Mouse (Mus musculus): ENCODE data around the gene Gjb5. TPM values are rescaled to one million over a fixed set of nuclear protein-coding genes. Genes with fewer than 3 reads are reported as not detected.
A peak's percentile ranks its signal among the peaks of the same experiment; 100 is the strongest.

The Gjb5 gene
- polyA plus RNA-seq, 1 experiment from 2014 or later: 0.66 TPM

DNA sequence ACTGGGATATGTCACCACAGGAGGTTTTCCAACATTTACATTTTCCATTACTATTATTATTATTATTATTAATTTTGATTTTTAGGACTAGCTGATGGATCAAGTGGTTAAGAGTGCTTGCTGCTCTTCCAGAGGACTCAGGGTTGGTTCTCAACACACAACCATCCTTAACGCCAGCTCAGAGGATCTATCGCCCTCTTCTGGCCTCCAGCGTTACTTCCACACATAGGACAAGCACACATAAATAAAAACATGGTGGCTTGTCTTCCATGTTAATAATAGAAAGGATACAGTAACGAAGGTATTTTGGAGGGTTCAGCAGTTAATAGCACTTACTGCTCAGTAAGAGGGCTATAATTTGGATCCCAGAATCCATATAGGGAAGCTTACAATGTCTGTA, 16.7 kb upstream of the Gjb5 start:
- no peak for DNase-seq (ENCODE audit: low spot score)
- Histone ChIP-seq H3K4me1 (replicated peaks; ENCODE audit: control insufficient read depth, insufficient read depth, low read length) (no peaks in the 10 kb centered on the region; the same call in 1 of the 2 replicates), H3K27me3 (ENCODE audit: control insufficient read depth, insufficient read depth, low read length) (no peaks in the 10 kb centered on the region), H3K9ac (ENCODE audit: low read depth, low read length) (no peak overlapping the region), H3K4me2 (replicated peaks; ENCODE audit: low read depth, low read length) (no peak overlapping the region), H3K4me3 (ENCODE audit: low read depth, low read length) (no peak overlapping the region), H3K36me3 (ENCODE audit: control insufficient read depth, insufficient read depth, low read length) (no peaks in the 10 kb centered on the region), H3K27ac (ENCODE audit: low read depth, low read length) (no peak overlapping the region), H3K9me3 (ENCODE audit: control insufficient read depth, low read length) (no peaks in the 10 kb centered on the region)
- 88% methylated on average over 4 of the region's 4 CpGs for WGBS
- no peak for ATAC-seq (ENCODE audit: low FRiP score)

DNA sequence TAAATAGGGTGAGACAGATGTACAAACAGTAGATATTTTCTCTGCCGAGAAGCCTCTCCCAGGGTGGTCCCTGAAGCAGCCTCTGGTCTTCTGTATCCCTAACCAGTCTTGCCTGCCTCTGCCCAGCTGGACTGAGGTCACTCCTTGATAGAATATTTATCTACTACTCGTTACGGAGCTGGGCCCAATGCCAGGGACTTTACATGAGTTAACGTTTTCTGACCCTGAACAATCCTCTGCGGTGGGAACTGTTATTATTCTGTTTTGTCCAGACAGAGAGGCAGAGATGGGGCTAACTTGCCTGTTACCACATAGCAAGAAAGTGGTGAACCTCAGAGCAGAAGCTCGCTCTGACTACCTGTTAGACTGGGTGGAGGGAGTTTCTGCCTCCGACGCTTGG, 15.5 kb upstream of the Gjb5 start:
- H3K9me3 ChIP-seq (ENCODE audit: control insufficient read depth, low read length): no peaks in the 10 kb centered on the region
- no peaks in the 10 kb centered on the region for H3K27me3 ChIP-seq (ENCODE audit: control insufficient read depth, insufficient read depth, low read length)
- ATAC-seq (ENCODE audit: low FRiP score) (no peak), DNase-seq (ENCODE audit: low spot score) (no peak)
- no peaks in the 10 kb centered on the region for H3K36me3 ChIP-seq (ENCODE audit: control insufficient read depth, insufficient read depth, low read length)
- no peaks in the 10 kb centered on the region; the same call in 1 of the 2 replicates for H3K4me1 ChIP-seq (replicated peaks; ENCODE audit: control insufficient read depth, insufficient read depth, low read length)
- H3K4me3 ChIP-seq (ENCODE audit: low read depth, low read length): no peak overlapping the region
- 78% methylated on average over 8 of the region's 8 CpGs for WGBS
- no peak overlapping the region for H3K4me2 ChIP-seq (replicated peaks; ENCODE audit: low read depth, low read length)
- H3K27ac ChIP-seq (ENCODE audit: low read depth, low read length): no peak overlapping the region
- H3K9ac ChIP-seq (ENCODE audit: low read depth, low read length): no peak overlapping the region

DNA sequence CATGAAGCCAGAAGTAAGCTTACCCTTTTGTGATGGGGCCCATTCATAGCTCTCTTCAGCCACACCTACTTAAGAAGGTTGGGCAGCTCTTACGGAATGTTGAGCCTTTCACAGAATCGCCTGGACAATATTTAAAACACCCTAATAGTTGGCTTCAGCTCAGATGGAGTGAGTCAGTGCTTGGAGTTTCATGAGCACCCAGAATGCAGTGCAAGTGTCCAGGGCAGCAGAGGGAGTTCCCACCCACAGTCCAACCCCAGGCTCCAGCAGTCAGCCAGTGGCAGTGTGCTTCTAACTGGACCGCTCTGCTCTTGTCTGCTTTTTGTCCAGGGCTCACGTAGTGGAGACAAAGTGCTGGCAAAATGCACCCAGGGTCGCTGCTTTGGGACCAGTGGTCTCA, 13.6 kb upstream of the Gjb5 start:
- no peak overlapping the region for H3K27ac ChIP-seq (ENCODE audit: low read depth, low read length)
- WGBS: 73% methylated on average over 5 of the region's 5 CpGs
- no peaks in the 10 kb centered on the region; the same call in 1 of the 2 replicates for H3K4me1 ChIP-seq (replicated peaks; ENCODE audit: control insufficient read depth, insufficient read depth, low read length)
- H3K36me3 ChIP-seq (ENCODE audit: control insufficient read depth, insufficient read depth, low read length): no peaks in the 10 kb centered on the region
- H3K27me3 ChIP-seq (ENCODE audit: control insufficient read depth, insufficient read depth, low read length): no peaks in the 10 kb centered on the region; the same call in 1 of the 2 replicates
- H3K9me3 ChIP-seq (ENCODE audit: control insufficient read depth, low read length): no peaks in the 10 kb centered on the region
- DNase-seq (ENCODE audit: low spot score) (no peak), ATAC-seq (ENCODE audit: low FRiP score) (no peak)
- H3K4me3 ChIP-seq (ENCODE audit: low read depth, low read length): no peak overlapping the region
- H3K9ac ChIP-seq (ENCODE audit: low read depth, low read length): no peak overlapping the region
- H3K4me2 ChIP-seq (replicated peaks; ENCODE audit: low read depth, low read length): no peak overlapping the region

DNA sequence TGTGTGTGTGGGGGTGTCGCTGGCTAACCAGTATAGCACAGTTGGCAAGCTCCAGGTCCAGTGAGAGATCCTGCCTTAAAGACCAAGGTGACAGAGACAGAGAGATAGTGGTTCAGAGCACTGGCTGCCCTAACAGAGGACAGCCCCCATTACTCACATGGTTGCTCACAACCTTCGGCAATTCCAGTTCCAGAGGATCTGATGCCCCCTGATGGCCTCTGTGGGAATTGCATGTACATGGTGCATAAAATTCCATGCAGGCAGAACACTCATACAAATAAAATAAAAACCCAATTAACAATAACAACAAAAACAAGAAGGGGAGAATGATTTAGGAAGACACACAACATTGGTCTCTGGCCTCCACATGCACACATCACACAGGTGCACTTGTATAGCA, 12.5 kb upstream of the Gjb5 start:
- peak; percentile 61 for DNase-seq (ENCODE audit: low spot score)
- no peaks in the 10 kb centered on the region for H3K9me3 ChIP-seq (ENCODE audit: control insufficient read depth, low read length)
- H3K4me1 ChIP-seq (replicated peaks; ENCODE audit: control insufficient read depth, insufficient read depth, low read length): no peaks in the 10 kb centered on the region
- no peaks in the 10 kb centered on the region for H3K36me3 ChIP-seq (ENCODE audit: control insufficient read depth, insufficient read depth, low read length)
- no peak overlapping the region for H3K9ac ChIP-seq (ENCODE audit: low read depth, low read length)
- H3K27me3 ChIP-seq (ENCODE audit: control insufficient read depth, insufficient read depth, low read length): no peaks in the 10 kb centered on the region; the same call in 1 of the 2 replicates
- H3K4me3 ChIP-seq (ENCODE audit: low read depth, low read length): no peak overlapping the region
- ATAC-seq (ENCODE audit: low FRiP score): no peak
- H3K27ac ChIP-seq (ENCODE audit: low read depth, low read length): no peak overlapping the region
- WGBS: 59% methylated on average over 2 of the region's 2 CpGs
- no peak overlapping the region for H3K4me2 ChIP-seq (replicated peaks; ENCODE audit: low read depth, low read length)

DNA sequence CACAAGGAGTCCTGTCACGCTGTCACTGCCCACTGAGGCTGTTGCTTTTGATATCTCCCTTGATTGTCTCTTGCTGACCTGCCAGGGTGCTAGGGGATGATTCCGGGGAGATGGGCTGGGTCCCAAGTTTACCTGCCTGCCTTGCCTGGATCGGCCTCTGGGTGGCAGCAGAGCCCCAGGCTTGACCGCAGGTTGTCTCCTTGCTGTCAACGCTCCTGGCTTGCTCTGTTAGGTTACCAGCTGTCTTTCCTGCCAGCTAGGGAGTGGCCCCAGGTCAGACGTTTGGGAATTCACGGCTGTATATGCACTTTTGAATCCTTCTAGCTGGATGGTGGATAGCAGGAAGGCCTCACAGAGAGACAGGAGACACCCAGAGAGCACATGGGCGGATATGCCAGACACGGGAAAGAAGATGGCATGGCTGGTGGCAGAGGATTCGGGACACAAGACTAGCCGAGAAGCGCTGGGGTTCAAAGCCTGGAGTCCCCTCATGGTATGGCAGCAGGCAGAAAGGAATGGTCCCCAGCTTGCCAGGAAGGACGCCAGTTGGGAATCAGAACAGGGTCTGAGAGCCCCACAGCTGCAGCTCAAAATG, 10.5 kb upstream of the Gjb5 start:
- H3K4me2 ChIP-seq (replicated peaks; ENCODE audit: low read depth, low read length): no peak overlapping the region
- 37% methylated on average over 13 of the region's 13 CpGs for WGBS
- H3K36me3 ChIP-seq (ENCODE audit: control insufficient read depth, insufficient read depth, low read length): no peaks in the 10 kb centered on the region
- no peaks in the 10 kb centered on the region; the same call in 1 of the 2 replicates for H3K4me1 ChIP-seq (replicated peaks; ENCODE audit: control insufficient read depth, insufficient read depth, low read length)
- DNase-seq (ENCODE audit: low spot score) (peak; percentile 87), ATAC-seq (ENCODE audit: low FRiP score) (peak; percentile 20; the same call in 1 of the 2 replicates)
- H3K27me3 ChIP-seq (ENCODE audit: control insufficient read depth, insufficient read depth, low read length): no peaks in the 10 kb centered on the region; the same call in 1 of the 2 replicates
- H3K9me3 ChIP-seq (ENCODE audit: control insufficient read depth, low read length): no peaks in the 10 kb centered on the region
- H3K9ac ChIP-seq (ENCODE audit: low read depth, low read length): no peak overlapping the region
- no peak overlapping the region for H3K27ac ChIP-seq (ENCODE audit: low read depth, low read length)
- no peak overlapping the region for H3K4me3 ChIP-seq (ENCODE audit: low read depth, low read length)

DNA sequence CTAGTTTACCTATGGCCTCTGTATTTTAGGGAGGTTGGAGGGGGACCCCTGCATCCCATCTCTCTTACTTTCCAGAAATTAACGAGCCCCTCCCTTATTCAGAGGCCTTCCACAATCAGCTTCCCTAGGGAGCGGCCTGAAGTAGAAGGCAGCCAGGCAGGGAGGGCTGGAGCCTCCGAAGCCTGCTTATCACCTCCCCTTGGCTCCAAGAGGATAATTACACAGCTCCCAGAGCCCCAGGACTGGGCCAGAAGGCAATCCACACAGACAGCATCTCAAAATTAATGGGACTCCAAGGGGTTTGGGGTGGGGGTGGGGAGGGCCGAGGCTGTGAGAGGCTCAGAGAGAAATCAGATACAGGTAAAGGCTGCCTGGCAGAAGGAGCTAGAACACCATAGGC, 7.9 kb upstream of the Gjb5 start:
- Histone ChIP-seq H3K27ac (ENCODE audit: low read depth, low read length) (peak overlapping the region; percentile 67), H3K27me3 (ENCODE audit: control insufficient read depth, insufficient read depth, low read length) (no peaks in the 10 kb centered on the region; the same call in 1 of the 2 replicates), H3K9me3 (ENCODE audit: control insufficient read depth, low read length) (no peaks in the 10 kb centered on the region), H3K4me1 (replicated peaks; ENCODE audit: control insufficient read depth, insufficient read depth, low read length) (no peaks in the 10 kb centered on the region; the same call in 1 of the 2 replicates), H3K36me3 (ENCODE audit: control insufficient read depth, insufficient read depth, low read length) (no peaks in the 10 kb centered on the region), H3K4me3 (ENCODE audit: low read depth, low read length) (no peak overlapping the region), H3K4me2 (replicated peaks; ENCODE audit: low read depth, low read length) (no peak overlapping the region), H3K9ac (ENCODE audit: low read depth, low read length) (no peak overlapping the region)
- 17% methylated on average over 4 of the region's 4 CpGs for WGBS
- ATAC-seq (ENCODE audit: low FRiP score) (peak; percentile 61; the same call in 1 of the 2 replicates), DNase-seq (ENCODE audit: low spot score) (peak; percentile 39)

DNA sequence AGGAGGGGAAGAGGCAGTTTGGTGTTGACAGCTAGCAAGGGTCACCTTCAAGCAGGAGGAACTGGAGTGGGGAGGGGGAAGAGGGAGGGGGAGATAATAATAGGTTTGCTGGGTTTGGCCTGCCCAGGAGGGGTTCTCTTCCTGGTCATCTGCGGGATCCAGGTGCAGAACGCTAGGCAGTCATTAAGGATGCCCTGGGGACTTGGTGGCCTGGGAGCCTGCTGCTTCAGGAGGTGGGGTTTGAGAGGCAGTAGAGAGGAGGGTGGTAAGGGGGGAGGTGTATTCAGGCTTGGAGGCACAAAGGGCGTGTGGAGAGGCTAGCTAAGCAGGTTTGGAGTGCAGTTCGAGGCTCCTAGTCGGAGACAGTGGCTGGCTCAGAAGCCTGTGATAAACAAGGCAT, 7.5 kb upstream of the Gjb5 start:
- H3K4me1 ChIP-seq (replicated peaks; ENCODE audit: control insufficient read depth, insufficient read depth, low read length): no peaks in the 10 kb centered on the region; the same call in 1 of the 2 replicates
- peak; percentile 29 for DNase-seq (ENCODE audit: low spot score)
- WGBS: 20% methylated on average over 5 of the region's 5 CpGs
- H3K27me3 ChIP-seq (ENCODE audit: control insufficient read depth, insufficient read depth, low read length): no peaks in the 10 kb centered on the region; the same call in 1 of the 2 replicates
- ATAC-seq (ENCODE audit: low FRiP score): peak; percentile 64
- no peaks in the 10 kb centered on the region for H3K36me3 ChIP-seq (ENCODE audit: control insufficient read depth, insufficient read depth, low read length)
- no peak overlapping the region for H3K9ac ChIP-seq (ENCODE audit: low read depth, low read length)
- H3K27ac ChIP-seq (ENCODE audit: low read depth, low read length): peak overlapping the region; percentile 67
- no peak overlapping the region for H3K4me2 ChIP-seq (replicated peaks; ENCODE audit: low read depth, low read length)
- H3K4me3 ChIP-seq (ENCODE audit: low read depth, low read length): no peak overlapping the region
- no peaks in the 10 kb centered on the region for H3K9me3 ChIP-seq (ENCODE audit: control insufficient read depth, low read length)

DNA sequence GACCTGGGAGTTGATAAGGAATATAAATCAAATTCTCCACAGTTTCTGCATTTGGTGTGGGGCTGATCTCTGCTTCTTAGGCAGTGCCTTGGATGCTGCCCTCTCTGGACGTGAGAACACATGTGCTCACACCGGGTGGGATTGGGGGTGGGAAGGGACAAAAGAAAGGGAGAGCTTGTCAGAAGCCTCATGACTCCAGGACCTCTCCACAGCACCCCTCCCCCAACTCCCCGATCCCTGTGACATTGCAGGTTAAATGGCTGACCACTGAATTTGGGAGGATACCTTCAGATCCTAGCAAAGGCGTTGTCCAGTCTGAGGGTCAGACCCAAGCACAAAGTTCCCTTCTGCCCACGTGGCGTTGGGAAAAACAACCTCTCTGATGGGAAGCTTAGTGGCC, 6.5 kb upstream of the Gjb5 start:
- WGBS: 65% methylated on average over 6 of the region's 6 CpGs
- ATAC-seq (ENCODE audit: low FRiP score): no peak
- no peak overlapping the region for H3K27ac ChIP-seq (ENCODE audit: low read depth, low read length)

DNA sequence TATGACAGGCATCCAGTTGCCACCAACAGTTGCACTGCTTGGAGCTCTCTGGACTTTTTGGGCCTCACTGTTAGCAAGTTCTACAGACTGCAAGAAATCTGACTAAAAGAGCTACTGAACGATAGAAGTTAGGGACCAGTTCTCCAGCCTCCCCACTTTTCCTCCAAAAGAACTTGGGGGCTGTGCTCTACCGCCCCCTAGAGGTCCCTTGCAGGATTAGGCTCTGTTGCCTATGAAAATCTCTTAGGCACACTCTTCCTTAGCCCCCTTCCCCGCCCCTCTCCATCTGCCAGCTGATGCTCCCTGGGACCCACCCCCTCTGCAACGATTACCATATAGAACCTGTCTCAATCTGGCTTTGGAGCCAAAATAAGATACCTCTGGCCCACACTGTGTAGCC, 5.3 kb upstream of the Gjb5 start:
- Histone ChIP-seq H3K9me3 (ENCODE audit: control insufficient read depth, low read length) (no peaks in the 10 kb centered on the region), H3K4me2 (replicated peaks; ENCODE audit: low read depth, low read length) (no peak overlapping the region), H3K4me1 (replicated peaks; ENCODE audit: control insufficient read depth, insufficient read depth, low read length) (no peaks in the 10 kb centered on the region; the same call in 1 of the 2 replicates), H3K27me3 (ENCODE audit: control insufficient read depth, insufficient read depth, low read length) (peaks cover 2% of the 10 kb centered on the region; the same call in 1 of the 2 replicates), H3K9ac (ENCODE audit: low read depth, low read length) (no peak overlapping the region), H3K36me3 (ENCODE audit: control insufficient read depth, insufficient read depth, low read length) (no peaks in the 10 kb centered on the region), H3K27ac (ENCODE audit: low read depth, low read length) (no peak overlapping the region), H3K4me3 (ENCODE audit: low read depth, low read length) (no peak overlapping the region)
- WGBS: 54% methylated on average over 4 of the region's 4 CpGs
- DNase-seq (ENCODE audit: low spot score): peak; percentile 26
- no peak for ATAC-seq (ENCODE audit: low FRiP score)

More for the DNA sequence above, 6.5 kb upstream of the Gjb5 start:
- no peak overlapping the region for H3K4me2 ChIP-seq (replicated peaks; ENCODE audit: low read depth, low read length)
- no peaks in the 10 kb centered on the region; the same call in 1 of the 2 replicates for H3K27me3 ChIP-seq (ENCODE audit: control insufficient read depth, insufficient read depth, low read length)
- no peaks in the 10 kb centered on the region for H3K9me3 ChIP-seq (ENCODE audit: control insufficient read depth, low read length)
- no peak overlapping the region for H3K9ac ChIP-seq (ENCODE audit: low read depth, low read length)
- H3K4me1 ChIP-seq (replicated peaks; ENCODE audit: control insufficient read depth, insufficient read depth, low read length): no peaks in the 10 kb centered on the region; the same call in 1 of the 2 replicates
- no peaks in the 10 kb centered on the region for H3K36me3 ChIP-seq (ENCODE audit: control insufficient read depth, insufficient read depth, low read length)
- DNase-seq (ENCODE audit: low spot score): no peak
- H3K4me3 ChIP-seq (ENCODE audit: low read depth, low read length): no peak overlapping the region

All from hindbrain, embryonic 11.5 days (tissue).